Mouse (Mus musculus) frontal cortex, adult 2 months (tissue): ENCODE data around the gene Map7d1. TPM values are rescaled to one million over a fixed set of nuclear protein-coding genes. Genes with fewer than 3 reads are reported as not detected.

ENCODE experiments used
- DNase-seq, 2 experiments: peaks; one replicate each; pipeline ENCODE4 v3.0.0; 2022; ENCODE audit warnings: low spot score in 1 of 2; ENCODE audit errors: extremely low spot score in 1 of 2
- polyA plus RNA-seq: library from polyadenylated mRNA; depleted of rRNA; stranded (reverse); fragments of >200 nt; gene quantifications from 2 replicates; pipeline ENCODE4 v1.2.3, GENCODE M21; 2012

The Map7d1 gene
- polyA plus RNA-seq, 1 experiment, result 201 TPM

GRCm38 (mm10) chr4:126273753-126274152 lies 17.6 kb upstream of the Map7d1 start:
- no peak for DNase-seq

GRCm38 (mm10) chr4:126269292-126269691 lies 13.1 kb upstream of the Map7d1 start:
- DNase-seq, result no peak

GRCm38 (mm10) chr4:126262119-126262807 lies 6.1 kb upstream of the Map7d1 start, which contains the start of gene Trappc3:
Gene Trappc3, plus strand, starts transcription at chr4:126262325.
- DNase-seq, result peak; percentile 99 to 100

- no peak for DNase-seq
Observed at GRCm38 (mm10) chr4:126261675-126262074, 5.5 kb upstream of the Map7d1 start.

GRCm38 (mm10) chr4:126261266-126261665 lies 5.1 kb upstream of the Map7d1 start:
- DNase-seq, result no peak

DNA sequence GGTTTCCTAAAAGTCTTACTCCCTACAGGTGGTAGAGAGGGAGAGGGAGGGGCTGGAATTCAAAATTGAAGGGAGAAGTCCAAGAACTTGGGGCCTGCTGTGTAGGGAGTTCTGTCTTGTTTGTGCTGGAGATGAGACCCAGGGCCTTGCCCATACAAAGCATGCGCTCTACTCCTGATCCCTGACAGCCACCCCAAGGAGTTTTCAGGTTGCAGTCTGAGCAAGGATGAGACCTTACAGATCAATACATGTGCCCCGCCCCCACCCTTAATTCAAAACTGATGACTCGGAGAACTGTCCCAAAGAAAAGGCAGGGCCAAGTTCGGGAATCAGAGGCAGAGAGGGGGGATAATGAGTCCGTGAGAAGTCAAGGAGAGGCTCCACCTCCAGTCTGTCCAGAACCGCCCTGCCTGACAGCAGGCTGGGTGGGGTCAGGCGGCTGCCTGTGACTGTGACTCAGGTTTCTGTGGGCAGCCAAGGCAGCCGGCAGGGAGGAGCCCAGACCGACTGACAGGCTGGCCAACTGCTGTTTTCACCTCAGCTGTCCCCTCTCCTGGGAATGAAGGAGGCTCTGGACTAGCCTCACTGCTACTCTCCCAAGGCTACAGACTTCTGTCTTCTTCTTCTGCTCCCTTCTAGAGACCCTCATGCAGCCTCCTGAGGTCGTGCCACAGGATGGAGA lies 4.5 kb upstream of the Map7d1 start:
- DNase-seq, result no peak

- DNase-seq, result no peak
Observed at GRCm38 (mm10) chr4:126259523-126260160, 3.5 kb upstream of the Map7d1 start.

GRCm38 (mm10) chr4:126259063-126259462 lies 2.9 kb upstream of the Map7d1 start:
- DNase-seq, result no peak

GRCm38 (mm10) chr4:126256967-126257881 lies 1.1 kb upstream of the Map7d1 start:
- no peak for DNase-seq

GRCm38 (mm10) chr4:126255113-126256001 lies 786 bp downstream of the Map7d1 start:
- DNase-seq, result no peak

GRCm38 (mm10) chr4:126254315-126255112 lies 1.6 kb downstream of the Map7d1 start:
- peak in 1 of 2 experiments; percentile 81 for DNase-seq

DNA sequence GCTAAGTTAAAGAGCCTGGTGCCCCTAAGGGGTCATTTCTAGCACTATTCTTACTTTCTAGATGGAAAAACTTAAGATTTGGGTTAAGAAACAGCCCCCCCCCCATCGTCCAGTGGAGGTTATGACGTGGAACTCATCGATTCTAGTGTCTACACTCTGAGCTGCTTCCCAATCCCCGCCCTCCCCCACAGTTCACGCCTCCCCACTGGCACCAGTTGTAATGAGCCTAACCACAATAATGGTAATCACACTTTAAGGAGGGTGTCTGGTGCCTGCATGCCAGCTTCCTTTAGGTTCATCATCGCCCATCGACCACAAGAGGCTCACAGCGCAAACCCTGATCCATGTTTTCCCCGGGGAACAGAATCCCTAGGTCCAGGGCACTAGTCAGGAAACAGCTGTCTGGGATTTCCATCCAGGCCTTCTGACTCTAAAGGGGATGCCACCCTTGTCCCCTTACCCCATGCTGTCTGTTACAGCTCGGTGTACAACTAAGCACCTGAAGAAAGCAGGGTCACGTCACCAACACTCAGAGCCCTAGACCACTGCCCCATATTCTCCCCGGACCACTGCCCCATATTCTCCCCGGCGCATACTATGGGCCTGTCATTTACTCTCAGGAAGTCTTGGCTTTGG lies 2.4 kb downstream of the Map7d1 start:
- DNase-seq, result no peak

DNA sequence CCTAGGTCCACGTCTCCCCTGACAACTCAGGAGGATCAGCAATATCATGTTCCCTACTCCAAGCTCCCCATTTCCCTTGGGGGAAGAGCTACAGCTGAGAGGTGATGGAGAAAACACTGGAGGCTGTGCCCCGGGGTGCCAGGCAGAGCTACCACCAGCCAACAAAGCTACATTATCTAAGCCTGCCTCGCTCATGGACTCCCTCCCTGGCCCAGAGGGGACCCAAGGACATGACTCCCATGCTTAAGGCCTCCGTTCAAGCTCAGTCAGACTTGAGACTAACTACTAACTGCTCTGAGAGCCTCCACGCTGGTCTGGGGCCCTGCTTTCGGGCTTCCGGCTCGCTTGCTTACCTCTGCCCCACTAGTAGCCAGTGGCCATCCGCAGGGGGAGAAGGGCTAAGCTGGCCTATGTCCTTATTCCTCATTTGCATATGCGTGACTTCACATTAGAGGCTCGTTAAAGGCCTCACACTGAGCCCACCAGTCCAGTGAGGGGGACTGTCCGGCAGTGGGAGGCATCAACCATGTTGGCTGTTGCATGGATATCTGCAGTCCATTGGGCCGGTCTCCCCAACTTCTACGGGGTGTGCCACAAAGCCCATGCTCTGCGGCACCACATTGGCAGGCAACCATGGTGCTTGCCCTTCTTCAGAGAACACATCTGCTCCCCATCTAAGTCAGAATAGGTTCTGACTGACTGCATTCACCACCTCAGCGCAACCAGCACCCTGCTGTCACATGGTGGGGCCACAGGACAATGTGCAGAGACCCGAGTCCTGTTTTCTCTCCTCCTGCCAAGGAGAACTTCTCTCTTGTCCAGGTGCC lies 3.5 kb downstream of the Map7d1 start:
- no peak for DNase-seq

- no peak for DNase-seq
Observed at GRCm38 (mm10) chr4:126251655-126252254, 4.4 kb downstream of the Map7d1 start.

GRCm38 (mm10) chr4:126250659-126251058 lies 5.5 kb downstream of the Map7d1 start:
- DNase-seq, result no peak

DNA sequence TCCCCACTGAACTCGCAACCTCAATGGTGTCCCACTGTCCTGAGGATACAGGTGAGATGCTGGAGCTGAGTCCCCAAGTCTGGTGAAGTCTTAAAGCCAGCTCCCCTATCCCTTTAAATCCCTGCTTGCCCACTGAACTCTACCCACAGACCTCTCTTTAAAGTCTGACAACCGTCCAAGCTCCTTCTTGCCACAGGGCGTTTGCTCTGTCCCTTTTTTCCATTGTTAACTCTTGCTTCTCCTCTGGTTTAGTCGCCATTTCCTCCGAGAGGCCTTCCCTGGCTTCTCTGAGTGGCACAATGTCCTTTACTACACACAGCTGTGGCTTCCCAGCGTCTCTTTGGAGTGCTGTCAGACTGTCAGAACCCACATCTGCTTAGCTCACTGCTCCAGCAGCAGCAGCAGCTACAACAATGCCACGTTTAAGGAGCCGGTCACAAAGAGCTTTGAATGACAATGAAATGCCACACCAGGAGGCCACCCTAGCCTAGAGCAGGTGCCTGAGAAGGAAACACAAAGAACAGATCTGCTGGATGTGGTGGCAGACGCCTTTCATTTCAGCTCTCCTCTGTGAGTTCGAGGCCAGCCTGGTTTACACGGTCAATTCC lies 7.8 kb downstream of the Map7d1 start:
- no peak for DNase-seq
